Mouse (Mus musculus) forebrain, embryonic 15.5 days (tissue): ENCODE data around the gene Fggy. TPM values are rescaled to one million over a fixed set of nuclear protein-coding genes. Genes with fewer than 3 reads are reported as not detected.

Experiments used
- ATAC-seq: fragments of 200-750 bp; cut with Nextera tagmentation; replicated peaks from 2 replicates; pipeline ENCODE4 v1.8.0; 2017; ENCODE audit warnings: mild to moderate bottlenecking, moderate TSS enrichment, moderate library complexity
- H3K27ac ChIP-seq: fragments of 300-500 bp; sonication (generic); replicated peaks from 2 replicates; pipeline ENCODE4 v1.5.1; 2015; ENCODE audit warnings: mild to moderate bottlenecking, inconsistent platforms
- H3K27me3 ChIP-seq: fragments of 300-500 bp; sonication (generic); 2 replicates; pipeline ENCODE4 v1.6.1; 2015; ENCODE audit warnings: inconsistent platforms
- H3K36me3 ChIP-seq: fragments of 300-500 bp; sonication (generic); 2 replicates; pipeline ENCODE4 v1.6.1; 2015; ENCODE audit warnings: mild to moderate bottlenecking, inconsistent platforms
- H3K4me1 ChIP-seq: fragments of 300-500 bp; sonication (generic); 2 replicates; pipeline ENCODE4 v1.6.1; 2015; ENCODE audit warnings: inconsistent platforms
- H3K4me2 ChIP-seq: fragments of 300-500 bp; sonication (generic); replicated peaks from 2 replicates; pipeline ENCODE4 v1.6.1; 2015; ENCODE audit warnings: mild to moderate bottlenecking, inconsistent platforms
- H3K4me3 ChIP-seq: fragments of 300-500 bp; sonication (generic); 2 replicates; pipeline ENCODE4 v1.5.1; 2015; ENCODE audit warnings: mild to moderate bottlenecking, inconsistent platforms
- H3K9ac ChIP-seq: fragments of 300-500 bp; sonication (generic); replicated peaks from 2 replicates; pipeline ENCODE4 v1.6.1; 2015; ENCODE audit warnings: mild to moderate bottlenecking, inconsistent platforms
- H3K9me3 ChIP-seq: fragments of 300-500 bp; sonication (generic); 2 replicates; pipeline ENCODE4 v1.6.1; 2016; ENCODE audit warnings: inconsistent platforms
- WGBS: fragments of 180-500 bp; shearing (Covaris S2); methylation state at CpG from one replicate; pipeline ENCODE4 v1.1.7; 2015; ENCODE audit warnings: mixed read lengths; 5-methylcytosine and 5-hydroxymethylcytosine counted together
- polyA plus RNA-seq: library from polyadenylated mRNA; unstranded; fragments of >200 nt; fragmentation: Nextera tagmentation; extraction: Ambion mirVana; gene quantifications from 2 replicates; pipeline ENCODE4 v1.2.1, GENCODE M21; 2015

The Fggy gene
- polyA plus RNA-seq, 1 experiment from 2014 or later, result 5.2 TPM

- Histone ChIP-seq H3K9me3 (no peaks in the 10 kb centered on the region), H3K27ac (no peak overlapping the region), H3K4me2 (no peak overlapping the region), H3K4me3 (no peak overlapping the region), H3K9ac (no peak overlapping the region), H3K4me1 (peaks cover 5% of the 10 kb centered on the region; the same call in 1 of the 2 replicates), H3K36me3 (no peaks in the 10 kb centered on the region), H3K27me3 (no peaks in the 10 kb centered on the region)
- 84% methylated on average over 4 of the region's 4 CpGs for WGBS
- no peak for ATAC-seq
Observed at GRCm38 (mm10) chr4:95738725-95739124, 181.4 kb downstream of the Fggy start.

GRCm38 (mm10) chr4:95741115-95741734 lies 183.9 kb downstream of the Fggy start:
- Histone ChIP-seq H3K27ac (no peak overlapping the region), H3K4me2 (no peak overlapping the region), H3K36me3 (no peaks in the 10 kb centered on the region), H3K4me3 (no peak overlapping the region), H3K9me3 (no peaks in the 10 kb centered on the region), H3K27me3 (no peaks in the 10 kb centered on the region), H3K4me1 (no peaks in the 10 kb centered on the region), H3K9ac (no peak overlapping the region)
- WGBS, result 84% methylated on average over 7 of the region's 7 CpGs
- no peak for ATAC-seq

GRCm38 (mm10) chr4:95742986-95743385 lies 185.7 kb downstream of the Fggy start:
- Histone ChIP-seq H3K27ac (no peak overlapping the region), H3K4me1 (no peaks in the 10 kb centered on the region), H3K9ac (no peak overlapping the region), H3K4me3 (no peak overlapping the region), H3K9me3 (no peaks in the 10 kb centered on the region), H3K36me3 (no peaks in the 10 kb centered on the region), H3K27me3 (no peaks in the 10 kb centered on the region), H3K4me2 (no peak overlapping the region)
- no peak for ATAC-seq
- 45% methylated on average over 4 of the region's 4 CpGs for WGBS

GRCm38 (mm10) chr4:95746954-95747353 lies 189.6 kb downstream of the Fggy start:
- no peak overlapping the region for H3K4me3 ChIP-seq
- no peaks in the 10 kb centered on the region for H3K4me1 ChIP-seq
- no peak overlapping the region for H3K27ac ChIP-seq
- no peaks in the 10 kb centered on the region for H3K36me3 ChIP-seq
- 92% methylated on average over 6 of the region's 6 CpGs for WGBS
- H3K9me3 ChIP-seq, result no peaks in the 10 kb centered on the region
- H3K9ac ChIP-seq, result no peak overlapping the region
- no peak overlapping the region for H3K4me2 ChIP-seq
- H3K27me3 ChIP-seq, result no peaks in the 10 kb centered on the region
- no peak for ATAC-seq

- H3K9me3 ChIP-seq, result no peaks in the 10 kb centered on the region
- no peak overlapping the region for H3K9ac ChIP-seq
- H3K36me3 ChIP-seq, result no peaks in the 10 kb centered on the region
- no peaks in the 10 kb centered on the region for H3K27me3 ChIP-seq
- H3K27ac ChIP-seq, result no peak overlapping the region
- H3K4me3 ChIP-seq, result no peak overlapping the region
- no peak overlapping the region for H3K4me2 ChIP-seq
- 43% methylated on average over 12 of the region's 12 CpGs for WGBS
- ATAC-seq, result no peak
- 0 out of 2 replicates have a peak, but pooled peaks cover 4% of the 10 kb centered on the region for H3K4me1 ChIP-seq
Observed at GRCm38 (mm10) chr4:95747415-95748202, 190.3 kb downstream of the Fggy start.

DNA sequence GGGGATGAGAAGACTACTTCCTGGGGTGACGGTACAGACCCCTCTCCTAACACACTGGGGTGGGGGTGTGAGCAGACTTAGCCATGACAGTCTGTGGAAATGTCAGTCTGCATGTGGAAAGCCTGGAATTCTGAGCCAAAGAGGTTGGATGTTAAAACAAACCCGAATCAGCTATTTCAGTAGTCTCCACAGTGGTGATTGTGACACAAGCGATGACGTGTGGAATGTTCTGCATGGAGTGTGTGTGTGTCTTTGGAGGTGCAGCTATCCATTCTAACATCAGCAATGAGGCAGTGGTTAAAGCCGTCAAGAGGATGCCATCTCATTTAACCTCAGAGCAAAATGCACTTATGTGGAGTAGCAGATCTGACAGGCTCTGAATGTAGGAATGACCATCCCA lies 192.9 kb downstream of the Fggy start:
- 90% methylated on average over 5 of the region's 5 CpGs for WGBS
- ATAC-seq, result no peak

GRCm38 (mm10) chr4:95752538-95753188 lies 195.4 kb downstream of the Fggy start:
- Histone ChIP-seq H3K9ac (no peak overlapping the region), H3K27me3 (no peaks in the 10 kb centered on the region), H3K4me2 (no peak overlapping the region), H3K4me3 (no peak overlapping the region), H3K27ac (no peak overlapping the region), H3K36me3 (no peaks in the 10 kb centered on the region), H3K9me3 (no peaks in the 10 kb centered on the region), H3K4me1 (peaks cover 7% of the 10 kb centered on the region; the same call in 1 of the 2 replicates)
- WGBS, result 32% methylated on average over 6 of the region's 6 CpGs
- ATAC-seq, result peak; percentile 65

More for the DNA sequence above, 192.9 kb downstream of the Fggy start:
- Histone ChIP-seq H3K4me1 (peaks cover 7% of the 10 kb centered on the region; the same call in 1 of the 2 replicates), H3K27ac (no peak overlapping the region), H3K9me3 (no peaks in the 10 kb centered on the region), H3K4me2 (no peak overlapping the region), H3K4me3 (no peak overlapping the region), H3K9ac (no peak overlapping the region), H3K27me3 (no peaks in the 10 kb centered on the region), H3K36me3 (no peaks in the 10 kb centered on the region)

DNA sequence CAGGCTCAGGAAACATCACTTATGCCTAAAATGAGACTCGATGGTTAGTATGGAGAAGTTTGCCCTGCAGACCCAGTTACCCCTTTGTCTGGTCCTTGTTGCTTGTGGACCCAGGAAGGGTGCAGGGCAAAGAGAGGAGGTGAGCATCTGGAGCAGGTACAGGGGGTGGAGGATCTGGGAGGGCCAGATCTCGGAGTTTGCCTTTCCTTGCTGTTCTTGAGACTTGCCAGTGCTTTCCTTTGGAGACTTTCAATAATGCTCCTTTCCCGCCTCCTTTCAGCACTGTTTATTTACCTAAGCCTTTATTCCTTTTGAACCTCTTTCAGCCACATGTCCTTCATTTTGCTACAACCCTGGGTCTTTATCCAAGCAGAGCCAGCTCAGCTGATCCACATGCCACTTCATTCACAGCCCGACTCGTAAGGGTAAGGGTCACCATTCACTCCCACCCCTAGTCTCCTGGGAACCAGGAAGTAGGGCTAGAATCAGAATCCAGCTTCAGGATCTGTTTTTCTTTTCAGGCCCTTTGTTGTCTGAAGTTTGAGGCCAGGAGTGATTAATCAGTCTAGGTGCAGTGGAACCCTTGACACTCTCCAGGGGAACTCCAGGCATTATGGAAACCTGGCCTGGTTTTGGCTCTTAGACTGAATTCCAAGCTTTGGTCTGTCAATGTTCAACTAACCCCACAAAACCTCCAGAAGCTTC lies 201.9 kb downstream of the Fggy start:
- no peak overlapping the region for H3K9ac ChIP-seq
- H3K4me3 ChIP-seq, result no peak overlapping the region
- WGBS, result 61% methylated on average over 5 of the region's 5 CpGs
- no peak overlapping the region for H3K27ac ChIP-seq
- no peaks in the 10 kb centered on the region for H3K27me3 ChIP-seq
- no peaks in the 10 kb centered on the region for H3K4me1 ChIP-seq
- no peaks in the 10 kb centered on the region for H3K9me3 ChIP-seq
- H3K36me3 ChIP-seq, result no peaks in the 10 kb centered on the region
- no peak overlapping the region for H3K4me2 ChIP-seq
- no peak for ATAC-seq

- no peak overlapping the region for H3K4me2 ChIP-seq
- WGBS, result 93% methylated on average over 2 of the region's 2 CpGs
- no peak for ATAC-seq
Observed at GRCm38 (mm10) chr4:95765359-95765758, 208.1 kb downstream of the Fggy start.

GRCm38 (mm10) chr4:95770469-95770868 lies 213.2 kb downstream of the Fggy start:
- no peaks in the 10 kb centered on the region for H3K27me3 ChIP-seq
- H3K4me3 ChIP-seq, result no peak overlapping the region
- no peak overlapping the region for H3K27ac ChIP-seq
- H3K9ac ChIP-seq, result no peak overlapping the region
- no peak overlapping the region for H3K4me2 ChIP-seq
- no peak for ATAC-seq
- no peaks in the 10 kb centered on the region for H3K4me1 ChIP-seq
- 85% methylated on average over 5 of the region's 5 CpGs for WGBS
- H3K9me3 ChIP-seq, result no peaks in the 10 kb centered on the region
- H3K36me3 ChIP-seq, result no peaks in the 10 kb centered on the region

More at GRCm38 (mm10) chr4:95765359-95765758, 208.1 kb downstream of the Fggy start:
- Histone ChIP-seq H3K27ac (no peak overlapping the region), H3K9me3 (no peaks in the 10 kb centered on the region), H3K36me3 (no peaks in the 10 kb centered on the region), H3K4me1 (no peaks in the 10 kb centered on the region), H3K9ac (no peak overlapping the region), H3K4me3 (no peak overlapping the region), H3K27me3 (no peaks in the 10 kb centered on the region)

- H3K4me2 ChIP-seq, result no peak overlapping the region
- H3K9me3 ChIP-seq, result no peaks in the 10 kb centered on the region
- ATAC-seq, result no peak
- no peak overlapping the region for H3K27ac ChIP-seq
- no peaks in the 10 kb centered on the region for H3K27me3 ChIP-seq
- H3K4me1 ChIP-seq, result no peaks in the 10 kb centered on the region
- WGBS, result 90% methylated on average over 3 of the region's 3 CpGs
- H3K4me3 ChIP-seq, result no peak overlapping the region
- no peak overlapping the region for H3K9ac ChIP-seq
- no peaks in the 10 kb centered on the region for H3K36me3 ChIP-seq
Observed at GRCm38 (mm10) chr4:95771542-95771941, 214.2 kb downstream of the Fggy start.

DNA sequence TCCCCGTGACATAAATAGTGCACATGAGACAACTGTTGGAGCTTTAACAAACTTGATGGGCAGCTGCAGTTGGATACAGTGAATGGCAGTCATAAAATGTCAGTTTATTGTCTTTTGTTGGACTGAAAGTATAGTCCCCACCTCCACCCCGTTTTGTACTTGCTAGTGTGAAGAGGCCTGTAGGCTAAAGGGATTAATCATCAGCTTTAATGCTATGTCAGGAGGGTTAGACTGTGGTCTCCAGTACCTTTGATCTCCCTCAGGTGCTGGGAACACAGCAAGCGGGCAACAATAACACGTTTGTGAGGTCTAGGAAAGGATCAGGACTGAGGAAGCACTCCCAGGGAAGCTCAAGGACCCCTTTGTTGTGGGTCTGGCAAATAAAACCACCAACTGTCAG lies 214.6 kb downstream of the Fggy start:
- no peaks in the 10 kb centered on the region for H3K4me1 ChIP-seq
- H3K4me2 ChIP-seq, result no peak overlapping the region
- ATAC-seq, result no peak
- no peaks in the 10 kb centered on the region for H3K27me3 ChIP-seq
- H3K9me3 ChIP-seq, result no peaks in the 10 kb centered on the region
- H3K27ac ChIP-seq, result no peak overlapping the region
- H3K4me3 ChIP-seq, result no peak overlapping the region
- WGBS, result 32% methylated on average over 4 of the region's 4 CpGs
- no peaks in the 10 kb centered on the region for H3K36me3 ChIP-seq
- no peak overlapping the region for H3K9ac ChIP-seq
